Mouse (Mus musculus) neural tube, embryonic 15.5 days (tissue): ENCODE data around the gene Foxd1. TPM values are rescaled to one million over a fixed set of nuclear protein-coding genes. Genes with fewer than 3 reads are reported as not detected.

ENCODE experiments used
- ATAC-seq: fragments of 200-750 bp; cut with Nextera tagmentation; 2 replicates; pipeline ENCODE4 v1.8.0; 2017; ENCODE audit warnings: mild to moderate bottlenecking, moderate TSS enrichment, moderate library complexity; ENCODE audit not compliant: low FRiP score
- H3K27ac ChIP-seq: fragments of 300-500 bp; sonication (generic); replicated peaks from 2 replicates; pipeline ENCODE4 v1.5.1; 2015; ENCODE audit warnings: mild to moderate bottlenecking, inconsistent platforms
- H3K27me3 ChIP-seq: fragments of 300-500 bp; sonication (generic); replicated peaks from 2 replicates; pipeline ENCODE4 v1.6.1; 2015; ENCODE audit warnings: inconsistent platforms
- H3K36me3 ChIP-seq: fragments of 300-500 bp; sonication (generic); 2 replicates; pipeline ENCODE4 v1.6.1; 2015; ENCODE audit warnings: inconsistent platforms
- H3K4me1 ChIP-seq: fragments of 300-500 bp; sonication (generic); 2 replicates; pipeline ENCODE4 v1.6.1; 2015; ENCODE audit warnings: inconsistent platforms
- H3K4me2 ChIP-seq: fragments of 300-500 bp; sonication (generic); 2 replicates; pipeline ENCODE4 v1.6.1; 2015; ENCODE audit warnings: inconsistent platforms, mild to moderate bottlenecking, moderate library complexity
- H3K4me3 ChIP-seq: fragments of 300-500 bp; sonication (generic); replicated peaks from 2 replicates; pipeline ENCODE4 v1.5.1; 2015; ENCODE audit warnings: mild to moderate bottlenecking, inconsistent platforms
- H3K9ac ChIP-seq: fragments of 300-500 bp; sonication (generic); replicated peaks from 2 replicates; pipeline ENCODE4 v1.6.1; 2015; ENCODE audit warnings: mild to moderate bottlenecking, inconsistent platforms
- H3K9me3 ChIP-seq: fragments of 300-500 bp; sonication (generic); replicated peaks from 2 replicates; pipeline ENCODE4 v1.6.1; 2016; ENCODE audit warnings: inconsistent platforms
- WGBS: fragments of 180-500 bp; shearing (Covaris S2); methylation state at CpG from one replicate; pipeline ENCODE4 v1.1.7; 2015; ENCODE audit warnings: mixed read lengths; 5-methylcytosine and 5-hydroxymethylcytosine counted together
- polyA plus RNA-seq: library from polyadenylated mRNA; unstranded; fragments of >200 nt; fragmentation: Nextera tagmentation; extraction: Ambion mirVana; gene quantifications from 2 replicates; pipeline ENCODE4 v1.2.1, GENCODE M21; 2015

The Foxd1 gene
- polyA plus RNA-seq, 1 experiment from 2014 or later = 0.65 TPM

GRCm38 (mm10) chr13:98366469-98367275, 12.6 kb downstream of the Foxd1 start:
- no peak; the same call in 1 of the 2 replicates for ATAC-seq
- Histone ChIP-seq H3K27me3 (peaks cover 85% of the 10 kb centered on the region), H3K4me3 (peak overlapping the region; percentile 11; the same call in 1 of the 2 replicates)

GRCm38 (mm10) chr13:98367601-98368000, 13.6 kb downstream of the Foxd1 start:
- Histone ChIP-seq H3K27ac (no peak overlapping the region), H3K36me3 (no peaks in the 10 kb centered on the region), H3K9ac (no peak overlapping the region), H3K4me3 (no peak overlapping the region), H3K9me3 (no peaks in the 10 kb centered on the region), H3K4me1 (peaks cover 10% of the 10 kb centered on the region; the same call in 1 of the 2 replicates), H3K4me2 (no peak overlapping the region), H3K27me3 (peaks cover 85% of the 10 kb centered on the region)
- ATAC-seq = no peak
- WGBS = 13% methylated on average over 3 of the region's 3 CpGs

More at GRCm38 (mm10) chr13:98366469-98367275, 12.6 kb downstream of the Foxd1 start:
- no peaks in the 10 kb centered on the region for H3K9me3 ChIP-seq
- H3K9ac ChIP-seq = no peak overlapping the region
- H3K4me1 ChIP-seq = peaks cover 10% of the 10 kb centered on the region; the same call in 1 of the 2 replicates
- H3K27ac ChIP-seq = no peak overlapping the region
- no peaks in the 10 kb centered on the region for H3K36me3 ChIP-seq
- WGBS = 2% methylated on average over 43 of the region's 43 CpGs
- peak overlapping the region; percentile 44 for H3K4me2 ChIP-seq

- Histone ChIP-seq H3K4me2 (no peak overlapping the region), H3K9ac (no peak overlapping the region), H3K4me3 (no peak overlapping the region), H3K27ac (no peak overlapping the region), H3K27me3 (peaks cover 85% of the 10 kb centered on the region), H3K36me3 (no peaks in the 10 kb centered on the region), H3K9me3 (no peaks in the 10 kb centered on the region), H3K4me1 (peaks cover 10% of the 10 kb centered on the region; the same call in 1 of the 2 replicates)
- 16% methylated on average over 6 of the region's 6 CpGs for WGBS
- no peak for ATAC-seq
Measured at GRCm38 (mm10) chr13:98369046-98369445, 15.0 kb downstream of the Foxd1 start.

- no peak overlapping the region for H3K4me3 ChIP-seq
- WGBS = 68% methylated on average over 8 of the region's 8 CpGs
- ATAC-seq = no peak
- no peak overlapping the region for H3K9ac ChIP-seq
- H3K4me1 ChIP-seq = no peaks in the 10 kb centered on the region
- no peaks in the 10 kb centered on the region for H3K9me3 ChIP-seq
- no peaks in the 10 kb centered on the region for H3K36me3 ChIP-seq
- H3K27ac ChIP-seq = no peak overlapping the region
- H3K4me2 ChIP-seq = no peak overlapping the region
- H3K27me3 ChIP-seq = peaks cover 40% of the 10 kb centered on the region
Measured at GRCm38 (mm10) chr13:98374560-98374959, 20.5 kb downstream of the Foxd1 start.

- Histone ChIP-seq H3K36me3 (no peaks in the 10 kb centered on the region), H3K27ac (no peak overlapping the region), H3K9me3 (no peaks in the 10 kb centered on the region), H3K4me2 (no peak overlapping the region), H3K9ac (no peak overlapping the region), H3K27me3 (peaks cover 36% of the 10 kb centered on the region), H3K4me1 (no peaks in the 10 kb centered on the region), H3K4me3 (no peak overlapping the region)
- 73% methylated on average over 3 of the region's 3 CpGs for WGBS
- ATAC-seq = no peak
Measured at GRCm38 (mm10) chr13:98374979-98375378, 20.9 kb downstream of the Foxd1 start.

DNA sequence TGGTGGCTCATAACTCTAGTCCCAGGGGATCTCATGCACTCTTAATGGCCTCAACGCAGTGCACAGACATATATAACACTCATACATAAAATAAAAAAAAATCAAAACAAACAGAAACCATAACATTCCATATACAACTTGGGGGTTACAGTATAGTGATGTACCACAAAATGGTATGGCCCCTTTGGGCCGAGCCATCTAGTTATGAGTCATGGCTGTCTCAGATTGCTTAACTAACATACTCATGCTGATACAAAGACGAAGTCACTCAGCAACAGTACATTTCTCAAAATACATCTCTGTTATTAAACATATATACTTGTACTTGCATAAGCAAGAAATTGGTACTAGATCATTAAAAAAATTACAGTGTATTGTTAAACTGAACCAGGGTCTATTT, 23.7 kb downstream of the Foxd1 start:
- Histone ChIP-seq H3K9ac (no peak overlapping the region), H3K36me3 (no peaks in the 10 kb centered on the region), H3K27ac (no peak overlapping the region), H3K9me3 (no peaks in the 10 kb centered on the region), H3K4me3 (no peak overlapping the region), H3K4me1 (no peaks in the 10 kb centered on the region), H3K4me2 (no peak overlapping the region), H3K27me3 (peaks cover 14% of the 10 kb centered on the region)
- no peak for ATAC-seq
- WGBS = 87% methylated on average over 3 of the region's 3 CpGs

DNA sequence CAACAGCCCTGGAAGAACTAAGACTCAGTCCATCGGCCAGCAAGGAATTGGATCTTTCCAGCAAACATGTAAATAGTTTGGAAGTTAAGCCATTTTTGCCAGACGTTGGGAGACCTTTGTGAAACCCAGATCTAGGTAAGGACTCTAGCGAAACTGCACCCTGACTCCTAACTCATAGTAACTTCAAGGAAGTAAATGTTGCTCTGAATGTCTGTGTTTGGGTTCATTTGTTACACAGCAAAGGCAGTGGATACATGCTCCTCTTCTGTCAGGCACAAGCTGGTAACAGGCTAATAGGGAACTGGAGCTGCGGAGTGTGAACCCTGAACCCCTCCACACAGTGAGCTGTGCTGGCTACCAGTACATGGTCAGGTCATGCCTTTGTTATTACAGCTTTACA, 28.7 kb downstream of the Foxd1 start:
- 0 out of 2 replicates have a peak, but pooled peaks cover 2% of the 10 kb centered on the region for H3K9me3 ChIP-seq
- H3K36me3 ChIP-seq = no peaks in the 10 kb centered on the region
- no peak overlapping the region for H3K4me3 ChIP-seq
- no peak overlapping the region for H3K9ac ChIP-seq
- WGBS = 94% methylated on average over 4 of the region's 4 CpGs
- ATAC-seq = no peak
- peaks cover 3% of the 10 kb centered on the region for H3K27me3 ChIP-seq
- no peak overlapping the region for H3K4me2 ChIP-seq
- H3K27ac ChIP-seq = no peak overlapping the region
- H3K4me1 ChIP-seq = no peaks in the 10 kb centered on the region

- ATAC-seq = no peak
- Histone ChIP-seq H3K9ac (no peak overlapping the region), H3K4me2 (no peak overlapping the region), H3K9me3 (0 out of 2 replicates have a peak, but pooled peaks cover 2% of the 10 kb centered on the region), H3K27ac (no peak overlapping the region), H3K4me1 (no peaks in the 10 kb centered on the region), H3K27me3 (peaks cover 12% of the 10 kb centered on the region), H3K4me3 (no peak overlapping the region), H3K36me3 (no peaks in the 10 kb centered on the region)
- WGBS = 67% methylated on average over 16 of the region's 16 CpGs
Measured at GRCm38 (mm10) chr13:98383911-98384498, 30.0 kb downstream of the Foxd1 start.

GRCm38 (mm10) chr13:98385877-98386276, 31.8 kb downstream of the Foxd1 start:
- Histone ChIP-seq H3K27me3 (peaks cover 29% of the 10 kb centered on the region), H3K27ac (no peak overlapping the region), H3K9me3 (0 out of 2 replicates have a peak, but pooled peaks cover 2% of the 10 kb centered on the region), H3K9ac (no peak overlapping the region), H3K36me3 (no peaks in the 10 kb centered on the region), H3K4me1 (peaks cover 8% of the 10 kb centered on the region), H3K4me3 (no peak overlapping the region), H3K4me2 (no peak overlapping the region)
- ATAC-seq = no peak
- 76% methylated on average over 2 of the region's 2 CpGs for WGBS

DNA sequence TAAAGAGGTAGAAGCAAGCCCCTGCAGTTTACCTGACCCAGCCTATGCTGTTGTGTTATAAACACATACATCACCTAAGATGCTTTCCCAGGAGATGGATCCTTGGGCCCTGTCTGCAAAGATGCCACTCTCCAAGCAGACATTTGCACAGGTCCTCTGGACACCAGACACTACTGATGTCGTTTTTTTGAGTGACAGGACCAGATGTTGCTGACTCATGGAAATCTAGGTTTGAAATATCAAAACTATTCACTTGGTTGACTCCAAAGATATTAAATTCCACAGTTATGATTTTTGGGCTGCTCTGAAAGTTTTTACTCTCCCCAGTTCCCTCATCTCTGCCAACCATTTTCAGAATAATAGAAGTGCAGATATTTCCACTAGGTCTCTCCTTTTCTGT, 35.0 kb downstream of the Foxd1 start:
- Histone ChIP-seq H3K9me3 (0 out of 2 replicates have a peak, but pooled peaks cover 2% of the 10 kb centered on the region), H3K36me3 (no peaks in the 10 kb centered on the region), H3K27me3 (peaks cover 61% of the 10 kb centered on the region), H3K27ac (no peak overlapping the region), H3K9ac (no peak overlapping the region), H3K4me2 (no peak overlapping the region), H3K4me1 (peaks cover 23% of the 10 kb centered on the region), H3K4me3 (no peak overlapping the region)
- no peak for ATAC-seq
- WGBS = 52% methylated on average over 1 of the region's 1 CpGs

GRCm38 (mm10) chr13:98390363-98390762, 36.3 kb downstream of the Foxd1 start:
- Histone ChIP-seq H3K4me2 (peak overlapping the region; percentile 82), H3K4me3 (peak overlapping the region; percentile 42; the same call in 1 of the 2 replicates), H3K9me3 (0 out of 2 replicates have a peak, but pooled peaks cover 2% of the 10 kb centered on the region), H3K9ac (no peak overlapping the region), H3K4me1 (peaks cover 23% of the 10 kb centered on the region), H3K27me3 (peaks cover 65% of the 10 kb centered on the region), H3K27ac (no peak overlapping the region), H3K36me3 (no peaks in the 10 kb centered on the region)
- ATAC-seq = no peak
- WGBS = 19% methylated on average over 6 of the region's 6 CpGs
